Mouse (Mus musculus) embryonic facial prominence, embryonic 10.5 days (tissue): ENCODE results near the gene Disp1. TPM values are rescaled to one million over a fixed set of nuclear protein-coding genes. Genes with fewer than 3 reads are reported as not detected.

ENCODE experiments used
- DNase-seq: peaks from one replicate; pipeline ENCODE4 v3.0.0-alpha.2; 2017; ENCODE audit warnings: low spot score
- H3K27ac ChIP-seq: fragments of 300-500 bp; sonication (generic); replicated peaks from 2 replicates; pipeline ENCODE4 v1.5.1; 2016; ENCODE audit warnings: mild to moderate bottlenecking
- H3K27me3 ChIP-seq: fragments of 300-500 bp; sonication (generic); replicated peaks from 2 replicates; pipeline ENCODE4 v1.6.1; 2016; ENCODE audit warnings: low read depth, mild to moderate bottlenecking; ENCODE audit not compliant: poor library complexity, severe bottlenecking
- H3K36me3 ChIP-seq: fragments of 300-500 bp; sonication (generic); replicated peaks from 2 replicates; pipeline ENCODE4 v1.6.1; 2016; ENCODE audit warnings: mild to moderate bottlenecking, moderate library complexity
- H3K4me1 ChIP-seq: fragments of 300-500 bp; sonication (generic); 2 replicates; pipeline ENCODE4 v1.6.1; 2016
- H3K4me3 ChIP-seq: fragments of 300-500 bp; sonication (generic); 2 replicates; pipeline ENCODE4 v1.5.1; 2016; ENCODE audit warnings: mild to moderate bottlenecking, moderate library complexity
- H3K9me3 ChIP-seq: fragments of 300-500 bp; sonication (generic); 2 replicates; pipeline ENCODE4 v1.6.1; 2016; ENCODE audit warnings: mild to moderate bottlenecking
- WGBS: fragments of 180-500 bp; shearing (Covaris S2); methylation state at CpG from one replicate; pipeline ENCODE4 v1.1.7; 2016; 5-methylcytosine and 5-hydroxymethylcytosine counted together
- polyA plus RNA-seq: library from polyadenylated mRNA; unstranded; fragments of >200 nt; fragmentation: Nextera tagmentation; extraction: Ambion mirVana; gene quantifications from 2 replicates; pipeline ENCODE4 v1.2.1, GENCODE M21; 2016

Disp1 gene
- polyA plus RNA-seq, 1 experiment from 2014 or later: 13.5 TPM

GRCm38 (mm10) chr1:183191398-183191797 lies 29.9 kb downstream of the Disp1 start:
- no peaks in the 10 kb centered on the region for H3K9me3 ChIP-seq
- H3K4me1 ChIP-seq: peaks cover 79% of the 10 kb centered on the region
- 60% methylated on average over 10 of the region's 10 CpGs for WGBS
- no peak for DNase-seq
- H3K4me3 ChIP-seq: no peak overlapping the region
- peak overlapping the region; percentile 67 for H3K27ac ChIP-seq
- H3K36me3 ChIP-seq: 0 out of 2 replicates have a peak, but pooled peaks cover 3% of the 10 kb centered on the region
- no peaks in the 10 kb centered on the region for H3K27me3 ChIP-seq

GRCm38 (mm10) chr1:183190456-183190855 lies 30.9 kb downstream of the Disp1 start:
- Histone ChIP-seq H3K9me3 (no peaks in the 10 kb centered on the region), H3K36me3 (0 out of 2 replicates have a peak, but pooled peaks cover 3% of the 10 kb centered on the region), H3K4me1 (peaks cover 84% of the 10 kb centered on the region), H3K4me3 (no peak overlapping the region), H3K27ac (peak overlapping the region; percentile 67), H3K27me3 (no peaks in the 10 kb centered on the region)
- peak; percentile 45 for DNase-seq
- 46% methylated on average over 9 of the region's 9 CpGs for WGBS

- DNase-seq: peak; percentile 70
- H3K9me3 ChIP-seq: no peaks in the 10 kb centered on the region
- H3K4me3 ChIP-seq: peak overlapping the region; percentile 6; the same call in 1 of the 2 replicates
- H3K4me1 ChIP-seq: peaks cover 81% of the 10 kb centered on the region
- H3K27me3 ChIP-seq: no peaks in the 10 kb centered on the region
- WGBS: 21% methylated on average over 10 of the region's 10 CpGs
- H3K27ac ChIP-seq: peak overlapping the region; percentile 67
- 0 out of 2 replicates have a peak, but pooled peaks cover 3% of the 10 kb centered on the region for H3K36me3 ChIP-seq
Measured at GRCm38 (mm10) chr1:183189014-183189662, 32.2 kb downstream of the Disp1 start.

DNA sequence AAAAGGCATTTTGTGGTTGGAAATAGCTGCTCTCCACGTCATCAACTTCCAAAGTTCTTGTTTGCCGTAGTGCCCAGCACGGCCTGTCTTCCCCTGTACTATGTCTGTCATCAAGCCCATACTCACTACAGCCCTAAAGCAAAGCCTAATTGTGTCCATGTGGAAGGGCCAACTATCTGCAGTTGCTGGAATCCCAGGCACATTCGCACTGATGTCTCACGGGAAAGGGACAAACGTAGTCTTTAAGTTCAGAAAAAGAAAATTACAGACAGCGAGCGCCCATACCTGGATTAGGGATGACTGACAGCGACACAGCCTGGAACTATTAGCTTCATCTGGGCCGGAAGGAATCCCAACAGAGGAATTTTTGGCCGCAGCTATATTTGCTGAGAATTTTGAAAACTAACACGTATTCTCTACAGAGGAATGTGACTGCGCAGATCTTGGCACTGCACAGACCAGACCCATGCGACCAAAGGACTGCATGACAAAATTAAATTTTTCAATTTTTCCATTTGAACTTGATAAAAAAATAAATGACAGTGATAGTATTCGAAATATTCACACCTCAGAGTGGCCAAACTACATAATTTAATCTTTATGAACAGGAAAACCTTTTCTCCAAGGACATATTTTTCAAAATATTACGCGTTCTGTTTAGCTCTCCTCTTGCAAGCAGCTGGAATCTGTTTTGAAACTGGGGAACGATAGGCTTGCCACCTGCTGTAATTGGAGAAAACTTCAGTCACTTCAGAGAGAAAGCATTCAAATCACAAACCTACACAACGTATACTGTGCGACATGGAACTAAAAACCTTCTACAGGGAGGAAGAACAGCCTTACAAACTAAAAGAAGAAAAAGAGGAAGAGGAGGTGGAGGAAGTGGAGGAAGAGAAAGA lies 33.0 kb downstream of the Disp1 start:
- DNase-seq: peak; percentile 54
- no peaks in the 10 kb centered on the region for H3K27me3 ChIP-seq
- H3K9me3 ChIP-seq: no peaks in the 10 kb centered on the region
- H3K4me1 ChIP-seq: peaks cover 80% of the 10 kb centered on the region
- peak overlapping the region; percentile 6; the same call in 1 of the 2 replicates for H3K4me3 ChIP-seq
- 0 out of 2 replicates have a peak, but pooled peaks cover 3% of the 10 kb centered on the region for H3K36me3 ChIP-seq
- WGBS: 46% methylated on average over 20 of the region's 20 CpGs
- peak overlapping the region; percentile 67 for H3K27ac ChIP-seq

- DNase-seq: no peak
- Histone ChIP-seq H3K9me3 (no peaks in the 10 kb centered on the region), H3K4me1 (peaks cover 76% of the 10 kb centered on the region), H3K4me3 (no peak overlapping the region), H3K27me3 (no peaks in the 10 kb centered on the region), H3K27ac (no peak overlapping the region), H3K36me3 (no peaks in the 10 kb centered on the region)
- WGBS: 72% methylated on average over 6 of the region's 6 CpGs
Measured at GRCm38 (mm10) chr1:183185560-183185959, 35.8 kb downstream of the Disp1 start.

- H3K27me3 ChIP-seq: no peaks in the 10 kb centered on the region
- no peak overlapping the region for H3K4me3 ChIP-seq
- no peaks in the 10 kb centered on the region for H3K36me3 ChIP-seq
- no peak for DNase-seq
- peak overlapping the region; percentile 45; the same call in 1 of the 2 replicates for H3K27ac ChIP-seq
- 79% methylated on average over 5 of the region's 5 CpGs for WGBS
- H3K9me3 ChIP-seq: no peaks in the 10 kb centered on the region
- peaks cover 68% of the 10 kb centered on the region for H3K4me1 ChIP-seq
Measured at GRCm38 (mm10) chr1:183184681-183185080, 36.6 kb downstream of the Disp1 start.

DNA sequence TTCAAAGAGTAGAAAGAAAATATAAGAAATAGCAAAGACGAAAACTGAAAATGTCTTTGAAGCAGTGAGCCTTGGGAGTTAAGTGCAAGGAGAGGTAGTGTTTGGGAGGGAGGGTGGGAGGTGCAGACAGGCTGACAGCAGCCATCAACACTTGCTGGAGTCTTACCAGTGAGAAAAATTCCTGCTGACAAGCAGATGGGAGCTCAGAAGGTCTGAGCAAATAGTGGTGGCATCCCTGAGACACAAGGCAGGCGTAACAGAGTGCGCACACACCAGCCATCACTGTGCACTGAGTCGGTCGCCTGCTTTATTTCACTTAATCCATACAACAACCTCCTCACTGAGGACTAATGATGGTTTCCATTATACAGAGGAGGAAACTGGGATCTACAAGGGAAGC lies 37.8 kb downstream of the Disp1 start:
- Histone ChIP-seq H3K36me3 (no peaks in the 10 kb centered on the region), H3K27me3 (no peaks in the 10 kb centered on the region), H3K9me3 (no peaks in the 10 kb centered on the region), H3K4me1 (peaks cover 58% of the 10 kb centered on the region), H3K4me3 (no peak overlapping the region), H3K27ac (no peak overlapping the region)
- 77% methylated on average over 5 of the region's 5 CpGs for WGBS
- no peak for DNase-seq

DNA sequence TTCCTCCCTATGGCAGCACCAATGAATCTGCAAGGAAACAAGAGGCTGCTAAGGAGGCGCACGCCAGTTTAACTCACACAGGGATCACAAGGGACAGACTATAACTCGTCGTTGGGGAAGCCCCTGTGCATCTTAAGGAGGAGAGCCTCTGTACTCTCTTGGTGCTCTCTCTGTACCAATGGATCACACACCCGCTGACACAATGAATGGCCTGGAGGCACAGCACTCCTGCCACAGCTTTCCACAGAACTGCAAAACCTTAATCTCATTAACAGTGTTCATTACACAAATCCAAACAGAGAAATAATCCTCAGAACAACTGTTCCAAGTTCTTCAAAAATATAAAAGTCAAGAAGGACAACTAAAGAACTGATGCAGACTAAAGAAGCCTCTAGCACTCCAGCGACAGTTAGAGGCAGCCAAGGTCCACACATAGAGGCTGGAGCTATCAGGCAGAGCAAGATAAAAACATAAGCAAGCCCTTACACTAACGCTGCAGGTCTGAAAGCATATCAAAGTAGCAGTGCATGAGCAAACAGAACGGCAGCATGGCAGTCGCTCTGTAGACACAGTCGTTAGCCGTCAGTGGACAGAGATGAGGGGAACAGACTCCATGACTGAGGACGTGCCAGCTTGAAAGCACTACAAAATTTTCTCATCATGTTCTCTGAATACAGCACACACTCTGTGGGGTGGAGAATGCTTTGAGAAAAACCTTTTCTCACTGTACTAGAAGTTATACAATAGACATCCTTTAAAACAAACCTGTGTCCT lies 38.5 kb downstream of the Disp1 start:
- no peak overlapping the region for H3K4me3 ChIP-seq
- H3K27ac ChIP-seq: no peak overlapping the region
- H3K36me3 ChIP-seq: no peaks in the 10 kb centered on the region
- 58% methylated on average over 12 of the region's 12 CpGs for WGBS
- DNase-seq: no peak
- H3K9me3 ChIP-seq: no peaks in the 10 kb centered on the region
- peaks cover 53% of the 10 kb centered on the region for H3K4me1 ChIP-seq
- no peaks in the 10 kb centered on the region for H3K27me3 ChIP-seq

DNA sequence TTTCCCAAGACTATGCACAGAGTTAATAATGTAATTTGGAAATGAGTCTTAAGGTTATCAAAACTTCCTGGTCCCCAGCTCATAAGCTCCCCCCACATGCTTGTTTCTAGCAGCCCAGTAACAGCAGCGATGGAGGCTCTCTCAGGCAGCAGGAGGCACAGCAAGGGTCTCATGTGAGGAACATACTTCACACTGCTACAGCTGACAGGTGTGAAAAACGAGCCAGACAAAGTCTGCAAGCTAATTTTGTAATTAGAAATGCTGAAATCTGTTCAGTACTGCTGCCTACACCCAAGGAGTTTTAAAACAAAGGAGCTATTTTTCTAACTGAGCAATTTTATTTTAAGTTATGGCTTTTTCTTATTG lies 40.3 kb downstream of the Disp1 start:
- WGBS: 47% methylated on average over 2 of the region's 2 CpGs
- Histone ChIP-seq H3K27ac (no peak overlapping the region), H3K27me3 (no peaks in the 10 kb centered on the region), H3K4me1 (peaks cover 36% of the 10 kb centered on the region), H3K9me3 (no peaks in the 10 kb centered on the region), H3K36me3 (no peaks in the 10 kb centered on the region), H3K4me3 (no peak overlapping the region)
- no peak for DNase-seq

DNA sequence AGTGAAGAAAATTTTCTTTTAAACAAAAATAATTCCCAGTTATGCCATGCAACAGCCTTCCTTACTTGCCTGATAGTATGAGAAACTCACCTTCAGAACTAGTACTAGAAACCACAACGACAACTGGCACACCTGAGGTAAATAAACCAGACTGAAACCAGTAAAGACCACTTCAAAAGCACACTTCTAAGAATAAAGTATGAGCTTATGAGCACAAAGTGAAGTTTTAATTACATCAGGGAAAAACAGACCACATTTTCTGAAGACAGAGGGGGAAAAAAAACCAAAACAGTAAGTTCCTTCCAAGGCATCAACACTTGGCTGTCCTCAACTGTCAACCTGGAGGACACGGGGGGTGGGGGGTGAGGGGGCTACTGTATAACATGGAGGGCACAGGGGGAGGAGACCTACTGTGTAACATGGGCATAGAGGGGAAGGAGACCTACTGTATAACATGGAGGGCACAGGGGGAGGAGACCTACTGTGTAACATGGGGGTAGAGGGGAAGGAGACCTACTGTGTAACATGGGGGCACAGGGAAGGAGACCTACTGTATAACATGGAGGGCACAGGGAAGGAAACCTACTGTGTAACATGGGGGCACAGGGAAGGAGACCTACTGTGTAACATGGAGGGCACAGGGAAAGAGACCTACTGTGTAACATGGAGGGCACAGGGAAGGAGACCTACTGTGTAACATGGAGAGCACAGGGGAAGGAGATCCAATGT lies 40.9 kb downstream of the Disp1 start:
- no peak overlapping the region for H3K27ac ChIP-seq
- peaks cover 34% of the 10 kb centered on the region for H3K4me1 ChIP-seq
- H3K9me3 ChIP-seq: no peaks in the 10 kb centered on the region
- WGBS: 88% methylated on average over 2 of the region's 2 CpGs
- H3K36me3 ChIP-seq: no peaks in the 10 kb centered on the region
- no peak overlapping the region for H3K4me3 ChIP-seq
- no peaks in the 10 kb centered on the region for H3K27me3 ChIP-seq
- DNase-seq: no peak

- no peak for DNase-seq
- no peaks in the 10 kb centered on the region for H3K36me3 ChIP-seq
- no peak overlapping the region for H3K4me3 ChIP-seq
- no peaks in the 10 kb centered on the region for H3K9me3 ChIP-seq
- peaks cover 27% of the 10 kb centered on the region for H3K4me1 ChIP-seq
- H3K27me3 ChIP-seq: no peaks in the 10 kb centered on the region
- 90% methylated on average over 5 of the region's 5 CpGs for WGBS
- no peak overlapping the region for H3K27ac ChIP-seq
Measured at GRCm38 (mm10) chr1:183179316-183179715, 42.0 kb downstream of the Disp1 start.

GRCm38 (mm10) chr1:183175236-183175635 lies 46.1 kb downstream of the Disp1 start:
- no peak for DNase-seq
- Histone ChIP-seq H3K4me1 (peaks cover 10% of the 10 kb centered on the region; the same call in 1 of the 2 replicates), H3K4me3 (no peak overlapping the region), H3K27me3 (no peaks in the 10 kb centered on the region), H3K9me3 (no peaks in the 10 kb centered on the region), H3K36me3 (0 out of 2 replicates have a peak, but pooled peaks cover 3% of the 10 kb centered on the region), H3K27ac (no peak overlapping the region)
- WGBS: 91% methylated on average over 8 of the region's 8 CpGs
